Mouse (Mus musculus) Muller cell, postnatal 12 days (primary cell): ENCODE measurements around the gene Ptcd3.
A peak's percentile ranks its signal among the peaks of the same experiment; 100 is the strongest.
"Not testable (repeated sequence)": the region's sequence is repeated elsewhere in the genome, so short reads cannot be mapped to it uniquely, and the experiment has no call there.

Experiments used
- DNase-seq: peaks from one replicate; pipeline ENCODE4 v3.0.0-alpha.2; 2015; ENCODE audit errors: inconsistent ontology term

The Ptcd3 gene

GRCm38 (mm10) chr6:71871396-71871795 is 37.2 kb downstream of the Ptcd3 start:
- DNase-seq, result no peak

GRCm38 (mm10) chr6:71868809-71869208 is 39.7 kb downstream of the Ptcd3 start:
- no peak for DNase-seq

GRCm38 (mm10) chr6:71867751-71868150 is 40.8 kb downstream of the Ptcd3 start:
- DNase-seq, result no peak

DNA sequence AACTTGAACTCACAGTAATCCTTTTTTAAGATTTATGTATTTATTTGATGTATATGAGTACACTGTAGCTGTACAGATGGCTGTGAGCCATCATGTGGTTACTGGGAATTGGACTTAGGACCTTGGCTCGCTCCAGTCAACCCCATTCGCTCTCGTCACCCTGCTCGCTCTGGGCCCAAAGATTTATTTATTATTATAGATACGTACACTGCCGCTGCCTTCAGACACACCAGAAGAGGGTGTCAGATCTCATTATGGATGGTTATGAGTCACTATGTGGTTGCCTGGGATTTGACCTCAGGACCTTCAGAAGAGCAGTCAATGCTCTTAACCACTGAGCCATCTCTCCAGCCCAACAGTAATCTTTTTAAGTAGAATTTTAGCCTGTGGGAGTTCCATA is 61.6 kb downstream of the Ptcd3 start:
- DNase-seq, result not testable (repeated sequence)

GRCm38 (mm10) chr6:71840597-71841290 is 67.8 kb downstream of the Ptcd3 start:
- DNase-seq, result no peak

GRCm38 (mm10) chr6:71839815-71840214 is 68.7 kb downstream of the Ptcd3 start:
- no peak for DNase-seq

- no peak for DNase-seq
Measured at GRCm38 (mm10) chr6:71836811-71837210, 71.7 kb downstream of the Ptcd3 start.

GRCm38 (mm10) chr6:71831581-71831960 is 77.0 kb downstream of the Ptcd3 start:
- peak; percentile 96 for DNase-seq

DNA sequence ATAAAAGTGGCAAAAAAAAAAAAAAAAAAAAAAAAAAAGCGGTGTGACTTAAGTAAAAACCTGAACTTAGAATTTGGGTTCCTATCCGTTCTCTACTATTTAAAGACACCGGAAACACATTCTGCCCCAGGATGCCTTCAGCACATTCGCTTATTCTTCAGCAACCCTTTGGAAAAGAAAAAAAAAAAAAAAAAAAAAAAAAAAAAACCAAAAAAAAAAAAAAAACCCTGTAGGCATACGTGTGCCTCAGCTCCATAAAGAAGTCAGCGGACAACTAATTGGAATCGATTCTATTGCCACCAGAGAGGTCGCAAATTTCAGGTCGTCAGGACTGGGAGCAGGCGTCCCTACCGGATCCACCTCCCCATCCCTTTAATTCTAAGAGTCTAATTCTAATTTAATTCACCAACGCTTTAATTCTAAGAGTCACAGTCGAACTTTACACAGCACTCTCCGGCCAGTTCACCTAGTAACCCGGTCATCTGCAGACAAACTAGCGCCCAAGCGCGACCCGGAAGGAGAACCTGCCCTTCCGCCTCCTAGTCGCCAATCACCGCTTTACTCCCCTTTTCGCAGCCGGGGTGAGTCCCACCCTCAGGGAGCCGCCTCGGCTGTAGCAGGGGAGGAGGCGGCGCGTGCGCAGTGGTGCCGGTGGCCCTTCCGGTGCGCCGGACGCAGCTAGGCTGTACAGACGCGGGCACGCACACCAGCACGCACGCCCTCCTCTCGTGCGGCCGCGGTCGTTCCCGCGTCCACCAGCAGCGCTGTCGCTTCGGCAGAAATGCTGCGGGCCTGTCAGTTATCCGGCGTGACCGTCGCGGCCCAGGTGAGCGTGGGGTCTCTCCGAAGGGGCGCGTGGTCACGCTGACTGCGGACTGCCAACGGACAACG is 77.6 kb downstream of the Ptcd3 start, which contains the start of gene Immt:
Gene Immt (plus strand): TSS at position 642 of the 891 bp plus-strand sequence.
- peak; percentile 98 for DNase-seq
